Mouse (Mus musculus): ENCODE measurements at regions not wholly inside any gene's neighbourhood (a gene's known extent, or its start where the extent isn't known, plus 50 kb on each side); places are given as distances from the start of the nearest gene placed in this dataset.

- no peaks in the 10 kb centered on the region for H3K36me3 ChIP-seq
These were observed 181.8 kb upstream of the Sesn3 start for GRCm38 (mm10) chr9:14092996-14093442.

GRCm38 (mm10) chr9:14103538-14103937 lies 171.3 kb upstream of the Sesn3 start:
- H3K4me3 ChIP-seq (replicated peaks) = no peak overlapping the region
- H3K9ac ChIP-seq = no peak overlapping the region
- no peak overlapping the region for H3K27ac ChIP-seq (replicated peaks)
- H3K27me3 ChIP-seq = no peaks in the 10 kb centered on the region
- ATAC-seq (ENCODE audit: insufficient number of reproducible peaks, low FRiP score, low TSS enrichment, low read depth) = no peak
- H3K4me2 ChIP-seq (replicated peaks) = no peak overlapping the region
- H3K4me1 ChIP-seq = no peaks in the 10 kb centered on the region
- 66% methylated on average over 1 of the region's 1 CpGs for WGBS
- H3K9me3 ChIP-seq (replicated peaks) = no peaks in the 10 kb centered on the region
- H3K36me3 ChIP-seq = no peaks in the 10 kb centered on the region

More at GRCm38 (mm10) chr9:14092996-14093442, 181.8 kb upstream of the Sesn3 start:
- no peak overlapping the region for H3K9ac ChIP-seq
- no peaks in the 10 kb centered on the region for H3K9me3 ChIP-seq (replicated peaks)
- ATAC-seq (ENCODE audit: insufficient number of reproducible peaks, low FRiP score, low TSS enrichment, low read depth) = peak; percentile 52; the same call in 1 of the 2 replicates
- H3K27me3 ChIP-seq = no peaks in the 10 kb centered on the region
- 0 out of 2 replicates have a peak overlapping the region, but pooled peaks have one; percentile 36 for H3K27ac ChIP-seq (replicated peaks)
- H3K4me2 ChIP-seq (replicated peaks) = no peak overlapping the region
- 46% methylated on average over 2 of the region's 2 CpGs for WGBS
- H3K4me1 ChIP-seq = peaks cover 30% of the 10 kb centered on the region
- H3K4me3 ChIP-seq (replicated peaks) = no peak overlapping the region

DNA sequence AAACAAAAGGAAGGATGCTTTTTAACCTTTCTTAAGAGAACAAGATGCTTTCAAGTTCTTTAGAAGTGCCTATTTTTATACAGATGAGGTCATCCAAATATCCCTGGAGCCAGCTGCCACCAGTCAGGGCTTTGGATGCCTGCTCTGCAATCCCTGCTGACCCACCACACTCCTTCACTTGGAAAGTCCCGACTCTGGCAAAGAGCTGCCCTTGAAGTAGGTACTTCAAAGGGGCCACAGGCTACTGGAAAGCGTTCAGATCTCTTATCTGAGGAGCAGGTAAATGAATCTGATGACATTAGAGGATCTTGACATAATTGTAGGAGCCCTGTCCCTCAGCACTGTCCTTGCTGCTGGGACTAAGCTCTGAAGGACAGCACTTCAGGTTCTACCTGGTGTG lies 169.9 kb upstream of the Sesn3 start:
- Histone ChIP-seq H3K9ac (no peak overlapping the region), H3K4me1 (no peaks in the 10 kb centered on the region), H3K4me3 (replicated peaks) (no peak overlapping the region), H3K9me3 (replicated peaks) (no peaks in the 10 kb centered on the region), H3K4me2 (replicated peaks) (no peak overlapping the region), H3K27me3 (no peaks in the 10 kb centered on the region), H3K27ac (replicated peaks) (no peak overlapping the region), H3K36me3 (no peaks in the 10 kb centered on the region)
- no peak for ATAC-seq (ENCODE audit: insufficient number of reproducible peaks, low FRiP score, low TSS enrichment, low read depth)
- 55% methylated on average over 2 of the region's 2 CpGs for WGBS

DNA sequence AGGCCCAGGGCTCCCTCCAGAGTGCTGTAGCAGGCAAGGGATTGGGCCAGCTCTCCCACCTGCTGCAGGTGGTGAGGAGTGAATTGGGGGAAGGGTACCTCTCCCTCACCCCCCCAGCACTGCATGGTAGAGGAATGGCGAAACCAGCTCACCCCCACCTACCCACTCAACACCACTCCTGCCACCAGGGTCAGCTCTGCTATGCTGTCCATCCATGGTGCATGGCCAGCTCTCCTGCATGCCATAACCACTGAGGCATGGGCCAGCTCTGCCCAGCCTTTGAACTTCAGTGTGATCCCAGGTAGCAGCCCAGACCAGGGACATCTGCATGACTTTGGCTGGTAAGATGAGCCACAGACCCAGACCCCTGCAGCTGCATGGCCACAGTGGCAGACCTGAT lies 168.5 kb upstream of the Sesn3 start:
- Histone ChIP-seq H3K27me3 (no peaks in the 10 kb centered on the region), H3K36me3 (no peaks in the 10 kb centered on the region), H3K9me3 (replicated peaks) (no peaks in the 10 kb centered on the region), H3K27ac (replicated peaks) (no peak overlapping the region), H3K4me1 (no peaks in the 10 kb centered on the region), H3K4me2 (replicated peaks) (no peak overlapping the region), H3K4me3 (replicated peaks) (no peak overlapping the region), H3K9ac (no peak overlapping the region)
- no peak for ATAC-seq (ENCODE audit: insufficient number of reproducible peaks, low FRiP score, low TSS enrichment, low read depth)
- WGBS = 87% methylated on average over 1 of the region's 1 CpGs

DNA sequence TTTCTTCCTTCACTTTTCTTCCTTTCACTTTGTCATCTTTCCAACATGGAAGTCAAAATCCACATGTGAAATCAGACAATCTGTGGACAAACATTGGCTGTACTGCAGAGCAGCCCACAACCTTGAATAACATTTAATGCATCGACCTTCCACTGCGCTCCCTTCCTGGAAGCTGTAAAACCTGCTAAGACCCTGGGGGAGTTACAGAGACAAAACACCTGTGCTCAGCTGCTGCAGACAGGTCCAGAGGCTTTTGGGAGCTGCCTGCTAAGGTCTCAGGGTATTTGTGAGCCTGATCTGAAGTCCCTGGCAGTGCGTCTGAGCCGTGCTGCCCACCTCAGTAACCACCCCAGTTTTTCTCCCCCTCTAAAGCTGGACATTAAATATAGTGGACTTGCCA lies 166.1 kb upstream of the Sesn3 start:
- H3K27me3 ChIP-seq = no peaks in the 10 kb centered on the region
- H3K4me3 ChIP-seq (replicated peaks) = no peak overlapping the region
- H3K36me3 ChIP-seq = no peaks in the 10 kb centered on the region
- H3K9ac ChIP-seq = no peak overlapping the region
- no peak overlapping the region for H3K27ac ChIP-seq (replicated peaks)
- H3K9me3 ChIP-seq (replicated peaks) = no peaks in the 10 kb centered on the region
- H3K4me1 ChIP-seq = no peaks in the 10 kb centered on the region
- 72% methylated on average over 4 of the region's 4 CpGs for WGBS
- H3K4me2 ChIP-seq (replicated peaks) = no peak overlapping the region
- ATAC-seq (ENCODE audit: insufficient number of reproducible peaks, low FRiP score, low TSS enrichment, low read depth) = no peak

- no peaks in the 10 kb centered on the region for H3K4me1 ChIP-seq
- ATAC-seq (ENCODE audit: insufficient number of reproducible peaks, low FRiP score, low TSS enrichment, low read depth) = no peak
- no peak overlapping the region for H3K4me2 ChIP-seq (replicated peaks)
- 55% methylated on average over 4 of the region's 4 CpGs for WGBS
- no peak overlapping the region for H3K27ac ChIP-seq (replicated peaks)
- H3K27me3 ChIP-seq = no peaks in the 10 kb centered on the region
- H3K36me3 ChIP-seq = no peaks in the 10 kb centered on the region
- H3K4me3 ChIP-seq (replicated peaks) = no peak overlapping the region
- no peak overlapping the region for H3K9ac ChIP-seq
- H3K9me3 ChIP-seq (replicated peaks) = no peaks in the 10 kb centered on the region
These were observed 165.4 kb upstream of the Sesn3 start for GRCm38 (mm10) chr9:14109492-14109891.

DNA sequence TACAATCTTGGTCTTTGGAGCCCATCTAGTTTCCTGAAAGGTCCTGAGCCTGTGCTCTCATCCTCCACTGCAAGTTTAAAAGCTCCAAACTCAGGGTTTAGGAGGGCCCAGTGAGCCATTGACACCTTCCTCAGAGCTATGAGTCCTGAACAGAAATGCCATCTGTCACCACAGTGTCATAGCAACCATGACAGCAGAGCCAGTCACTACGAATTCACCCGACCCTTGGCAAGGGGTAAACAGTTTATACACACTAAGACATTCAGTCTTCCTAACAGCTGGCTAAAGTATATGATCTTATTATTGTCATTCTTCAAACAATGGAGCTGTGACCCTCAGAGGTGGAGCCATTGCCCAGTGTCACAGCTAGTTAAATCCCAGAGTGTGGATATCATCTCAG lies 163.2 kb upstream of the Sesn3 start:
- H3K27ac ChIP-seq (replicated peaks) = no peak overlapping the region
- WGBS = 54% methylated on average over 2 of the region's 2 CpGs
- H3K9ac ChIP-seq = no peak overlapping the region
- no peak overlapping the region for H3K4me2 ChIP-seq (replicated peaks)
- H3K4me1 ChIP-seq = no peaks in the 10 kb centered on the region
- H3K27me3 ChIP-seq = no peaks in the 10 kb centered on the region
- H3K36me3 ChIP-seq = no peaks in the 10 kb centered on the region
- ATAC-seq (ENCODE audit: insufficient number of reproducible peaks, low FRiP score, low TSS enrichment, low read depth) = no peak
- no peak overlapping the region for H3K4me3 ChIP-seq (replicated peaks)
- no peaks in the 10 kb centered on the region for H3K9me3 ChIP-seq (replicated peaks)

- Histone ChIP-seq H3K4me3 (replicated peaks) (no peak overlapping the region), H3K27me3 (no peaks in the 10 kb centered on the region), H3K27ac (replicated peaks) (no peak overlapping the region), H3K4me1 (no peaks in the 10 kb centered on the region), H3K9me3 (replicated peaks) (no peaks in the 10 kb centered on the region), H3K4me2 (replicated peaks) (no peak overlapping the region), H3K9ac (no peak overlapping the region), H3K36me3 (no peaks in the 10 kb centered on the region)
- no peak for ATAC-seq (ENCODE audit: insufficient number of reproducible peaks, low FRiP score, low TSS enrichment, low read depth)
- 75% methylated on average over 3 of the region's 3 CpGs for WGBS
These were observed 159.3 kb upstream of the Sesn3 start for GRCm38 (mm10) chr9:14115521-14115920.

DNA sequence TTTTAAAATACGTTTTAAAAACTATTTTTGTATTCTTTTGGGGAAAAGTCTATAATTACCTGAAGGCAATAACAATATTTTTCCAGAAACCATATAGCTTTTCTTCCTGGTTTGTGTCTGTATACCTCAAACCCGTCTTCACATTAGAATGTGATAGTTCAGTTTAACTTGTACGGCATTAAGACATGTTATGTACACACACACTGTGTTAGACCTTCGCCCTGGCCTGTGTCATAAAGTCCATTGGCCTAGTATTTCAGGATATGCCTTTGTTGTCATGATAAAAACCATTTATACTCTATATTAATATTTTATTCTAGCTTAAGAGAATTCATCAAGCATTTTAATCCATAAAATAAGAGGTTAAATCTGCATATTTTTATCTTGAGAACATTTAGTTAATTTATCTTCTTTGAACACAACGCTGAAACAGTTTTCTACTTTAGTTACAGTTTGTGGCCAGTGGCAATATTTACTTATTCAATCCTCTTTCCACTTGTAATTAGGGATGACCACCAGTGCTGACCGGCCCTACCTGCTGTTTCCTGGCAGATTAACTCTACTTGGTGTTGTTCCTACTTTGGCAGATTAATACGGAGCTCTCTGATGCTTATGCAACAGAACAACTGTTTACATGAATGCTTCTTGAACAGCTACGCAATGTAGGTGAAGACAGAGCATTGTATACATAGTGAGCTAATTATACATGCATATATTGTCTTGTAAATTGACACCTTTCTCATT lies 158.6 kb upstream of the Sesn3 start:
- 71% methylated on average over 8 of the region's 8 CpGs for WGBS
- no peak for ATAC-seq (ENCODE audit: insufficient number of reproducible peaks, low FRiP score, low TSS enrichment, low read depth)
- H3K27ac ChIP-seq (replicated peaks) = no peak overlapping the region

DNA sequence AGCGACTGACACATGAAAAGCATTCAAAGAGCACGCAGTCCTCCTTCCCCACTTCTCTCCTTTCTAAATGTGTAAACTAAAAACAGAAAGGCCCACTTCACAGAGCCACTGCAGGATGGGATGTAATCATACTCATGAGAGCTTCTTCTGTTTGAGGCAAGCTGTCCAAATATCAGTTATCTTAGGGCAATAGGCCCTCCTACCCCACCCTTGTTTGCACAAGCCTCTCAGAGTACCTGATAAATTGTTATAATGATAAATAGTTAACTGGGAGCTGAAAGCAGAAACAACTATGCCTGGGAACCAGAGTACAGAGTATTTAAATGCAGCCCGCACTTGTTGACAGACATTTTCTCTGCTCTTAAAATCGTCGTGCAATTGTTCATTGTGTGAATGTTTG lies 141.5 kb upstream of the Sesn3 start:
- Histone ChIP-seq H3K4me2 (replicated peaks) (no peak overlapping the region), H3K9me3 (replicated peaks) (peaks cover 4% of the 10 kb centered on the region; the same call in 1 of the 2 replicates), H3K36me3 (no peaks in the 10 kb centered on the region), H3K27ac (replicated peaks) (no peak overlapping the region), H3K9ac (no peak overlapping the region), H3K4me1 (no peaks in the 10 kb centered on the region), H3K27me3 (no peaks in the 10 kb centered on the region), H3K4me3 (replicated peaks) (no peak overlapping the region)
- ATAC-seq (ENCODE audit: insufficient number of reproducible peaks, low FRiP score, low TSS enrichment, low read depth) = no peak
- 71% methylated on average over 5 of the region's 5 CpGs for WGBS

More for the DNA sequence above, 158.6 kb upstream of the Sesn3 start:
- Histone ChIP-seq H3K27me3 (no peaks in the 10 kb centered on the region), H3K9me3 (replicated peaks) (no peaks in the 10 kb centered on the region), H3K9ac (no peak overlapping the region), H3K36me3 (no peaks in the 10 kb centered on the region), H3K4me3 (replicated peaks) (no peak overlapping the region), H3K4me2 (replicated peaks) (no peak overlapping the region), H3K4me1 (no peaks in the 10 kb centered on the region)

- Histone ChIP-seq H3K4me1 (no peaks in the 10 kb centered on the region), H3K4me3 (replicated peaks) (no peak overlapping the region), H3K9ac (no peak overlapping the region), H3K36me3 (no peaks in the 10 kb centered on the region), H3K4me2 (replicated peaks) (no peak overlapping the region), H3K27ac (replicated peaks) (no peak overlapping the region), H3K9me3 (replicated peaks) (peaks cover 4% of the 10 kb centered on the region; the same call in 1 of the 2 replicates), H3K27me3 (no peaks in the 10 kb centered on the region)
- no peak for ATAC-seq (ENCODE audit: insufficient number of reproducible peaks, low FRiP score, low TSS enrichment, low read depth)
- WGBS = 79% methylated on average over 6 of the region's 6 CpGs
These were observed 139.9 kb upstream of the Sesn3 start for GRCm38 (mm10) chr9:14134894-14135450.

- Histone ChIP-seq H3K9me3 (replicated peaks) (no peaks in the 10 kb centered on the region), H3K4me3 (replicated peaks) (no peak overlapping the region), H3K4me2 (replicated peaks) (no peak overlapping the region), H3K4me1 (no peaks in the 10 kb centered on the region), H3K27me3 (no peaks in the 10 kb centered on the region), H3K9ac (no peak overlapping the region), H3K27ac (replicated peaks) (no peak overlapping the region), H3K36me3 (no peaks in the 10 kb centered on the region)
- ATAC-seq (ENCODE audit: insufficient number of reproducible peaks, low FRiP score, low TSS enrichment, low read depth) = no peak
- WGBS = 91% methylated on average over 4 of the region's 4 CpGs
These were observed 133.5 kb upstream of the Sesn3 start for GRCm38 (mm10) chr9:14141321-14141720.
